Mouse (Mus musculus): Measurements from ENCODE around the gene Irf6.
A peak's percentile ranks its signal among the peaks of the same experiment; 100 is the strongest.

The Irf6 gene

DNA sequence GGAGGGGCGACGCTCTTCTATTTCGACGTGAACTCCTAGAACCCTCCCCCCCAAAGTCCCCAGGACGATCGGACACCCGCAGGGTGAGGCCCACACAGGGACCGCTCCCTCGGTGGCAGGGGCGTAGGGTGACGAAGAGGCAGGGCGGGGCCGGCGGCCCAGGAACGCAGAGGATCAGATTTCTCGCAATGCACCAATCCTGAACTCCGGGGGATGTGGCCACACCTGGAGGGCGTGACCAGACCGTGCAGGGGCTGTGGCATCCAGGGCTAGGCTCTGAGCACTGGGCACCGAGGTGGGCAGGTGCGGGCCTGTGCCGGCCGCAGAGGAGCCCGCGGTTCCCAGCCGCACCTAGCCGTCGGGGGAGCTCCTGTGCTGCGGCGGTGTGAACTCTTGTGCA lies at the start of gene Irf6:
Gene Irf6, plus strand, starts transcription at position 240 of the 400 bp plus-strand sequence.
- DNase-seq (ENCODE audit: low spot score in 2 of 2) = no peak

GRCm38 (mm10) chr1:193112093-193112492 lies 40.8 kb upstream of the Irf6 start:
- DNase-seq (ENCODE audit: low spot score in 2 of 2) = no peak

- DNase-seq (ENCODE audit: low spot score in 2 of 2) = peak; percentile 38 to 66
Observed at GRCm38 (mm10) chr1:193122793-193123192, 30.1 kb upstream of the Irf6 start.

DNA sequence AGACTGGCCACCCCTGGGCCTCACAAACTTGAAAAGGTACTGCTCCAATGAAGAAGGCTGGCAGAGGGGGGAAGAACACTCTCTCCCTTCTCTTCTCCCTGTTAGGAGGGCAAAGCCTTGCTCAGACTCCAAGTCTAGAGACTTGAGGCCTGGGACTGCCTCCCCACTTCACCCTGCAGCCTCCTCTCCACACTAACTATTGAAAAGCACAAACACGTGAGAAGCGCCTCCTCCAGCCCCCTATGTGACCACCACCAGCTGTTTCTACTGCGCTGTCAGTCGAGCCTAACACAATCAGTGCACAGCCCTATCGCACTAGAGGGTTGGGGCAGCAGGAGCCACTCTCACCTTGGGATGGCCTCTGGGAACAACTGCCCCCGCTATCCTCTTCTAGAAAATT lies 29.6 kb upstream of the Irf6 start:
- no peak for DNase-seq (ENCODE audit: low spot score in 2 of 2)

DNA sequence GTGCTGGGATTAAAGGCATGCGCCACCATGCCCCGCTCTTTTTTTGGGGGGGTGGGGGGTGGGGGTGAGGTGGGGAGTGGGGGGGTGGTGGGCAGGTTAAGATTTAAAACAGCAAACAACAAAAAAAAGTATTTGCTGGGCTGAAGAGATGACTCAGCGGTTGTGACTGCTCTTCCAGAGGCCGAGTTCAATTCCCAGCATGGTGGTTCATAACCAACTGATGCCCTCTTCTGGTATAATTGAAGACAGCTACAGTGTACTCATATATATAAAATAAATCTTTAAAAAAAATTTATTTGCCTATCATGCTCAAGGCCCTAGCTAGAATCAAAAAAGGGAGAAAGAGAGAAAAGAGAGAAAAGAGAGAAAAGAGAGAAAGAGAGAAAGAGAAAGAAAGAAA lies 27.1 kb upstream of the Irf6 start:
- DNase-seq (ENCODE audit: low spot score in 2 of 2) = no peak

GRCm38 (mm10) chr1:193128055-193128454 lies 24.9 kb upstream of the Irf6 start:
- no peak for DNase-seq (ENCODE audit: low spot score in 2 of 2)

DNA sequence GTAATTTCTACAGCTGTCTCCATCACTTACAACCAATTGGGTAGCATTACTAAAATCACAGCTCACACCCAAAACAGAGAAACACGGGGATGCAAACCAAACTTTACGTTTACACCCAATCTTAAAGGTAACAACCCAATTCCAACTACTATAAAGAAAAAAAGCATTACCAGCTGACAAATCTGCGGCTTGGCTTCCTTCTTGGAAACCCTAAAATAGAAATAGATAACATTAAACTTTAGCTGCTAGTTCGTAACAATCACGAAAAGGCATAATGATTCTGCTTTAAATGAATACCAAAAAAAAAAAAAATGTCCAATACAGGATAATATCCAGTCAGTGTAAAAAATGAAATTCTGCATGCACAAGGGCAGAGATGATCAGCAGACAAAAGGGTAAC lies 23.6 kb upstream of the Irf6 start:
- DNase-seq (ENCODE audit: low spot score in 2 of 2) = no peak

DNA sequence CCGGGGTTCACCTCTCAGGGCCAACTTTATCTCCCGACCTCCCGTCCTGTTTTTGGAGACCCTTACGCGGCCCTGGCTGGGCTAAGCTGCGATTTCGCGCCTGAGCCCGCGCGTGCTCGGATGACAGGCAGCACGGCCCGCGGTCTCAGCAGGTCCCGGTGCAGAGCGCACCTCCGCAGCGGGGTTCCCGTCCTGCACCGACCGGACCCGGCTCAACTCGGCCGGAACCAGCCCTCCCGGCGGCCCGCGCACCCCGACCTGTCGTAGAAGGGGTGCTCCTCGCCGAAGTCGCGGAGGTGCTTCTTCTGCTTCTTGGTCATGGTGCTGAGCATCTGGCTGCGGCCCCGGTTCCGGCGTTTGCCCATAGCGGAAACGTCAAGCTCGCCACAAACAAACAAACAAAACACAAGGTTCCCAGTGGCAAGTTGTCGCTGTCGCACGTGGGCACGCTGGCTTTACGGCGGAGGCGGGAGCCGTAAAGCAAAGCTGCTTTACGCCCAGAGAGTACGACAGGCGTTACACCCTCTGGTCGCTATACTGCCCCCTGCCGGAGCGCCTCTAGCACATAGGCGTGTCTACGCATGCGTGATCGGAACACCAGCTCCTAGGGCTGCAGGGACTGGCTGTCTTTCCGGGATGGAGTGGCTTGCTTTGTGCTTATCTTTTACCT lies 23.0 kb upstream of the Irf6 start, which contains the start of gene Diexf:
Gene Diexf, minus strand, starts transcription at position 487 of the 670 bp plus-strand sequence.
- peak; percentile 95 to 98 for DNase-seq (ENCODE audit: low spot score in 2 of 2)

- no peak for DNase-seq (ENCODE audit: low spot score in 2 of 2)
Observed at GRCm38 (mm10) chr1:193130456-193130825, 22.5 kb upstream of the Irf6 start.

DNA sequence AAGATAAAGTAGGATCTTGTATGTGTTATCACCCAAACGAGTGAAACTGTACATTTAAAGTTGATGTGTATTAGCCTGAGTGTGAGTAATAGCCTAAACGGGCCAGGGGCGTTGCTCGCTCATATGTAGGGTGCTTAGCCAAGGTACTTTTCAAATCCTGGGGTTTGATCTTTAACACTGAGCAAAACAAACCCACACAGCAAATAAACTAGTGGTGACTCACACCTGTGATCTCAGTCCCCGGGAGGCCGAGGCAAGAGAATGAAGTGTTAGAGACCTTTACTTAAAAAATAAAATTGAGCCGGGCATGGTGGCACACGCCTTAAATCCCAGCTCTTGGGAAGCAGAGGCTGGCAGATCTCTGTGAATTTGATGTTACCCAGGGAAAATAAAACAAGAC lies 22.1 kb upstream of the Irf6 start:
- no peak for DNase-seq (ENCODE audit: low spot score in 2 of 2)

- no peak for DNase-seq (ENCODE audit: low spot score in 2 of 2)
Observed at GRCm38 (mm10) chr1:193131311-193131948, 21.5 kb upstream of the Irf6 start.

GRCm38 (mm10) chr1:193132385-193132784 lies 20.5 kb upstream of the Irf6 start:
- no peak for DNase-seq (ENCODE audit: low spot score in 2 of 2)

GRCm38 (mm10) chr1:193133726-193134125 lies 19.2 kb upstream of the Irf6 start:
- DNase-seq (ENCODE audit: low spot score in 2 of 2) = no peak

DNA sequence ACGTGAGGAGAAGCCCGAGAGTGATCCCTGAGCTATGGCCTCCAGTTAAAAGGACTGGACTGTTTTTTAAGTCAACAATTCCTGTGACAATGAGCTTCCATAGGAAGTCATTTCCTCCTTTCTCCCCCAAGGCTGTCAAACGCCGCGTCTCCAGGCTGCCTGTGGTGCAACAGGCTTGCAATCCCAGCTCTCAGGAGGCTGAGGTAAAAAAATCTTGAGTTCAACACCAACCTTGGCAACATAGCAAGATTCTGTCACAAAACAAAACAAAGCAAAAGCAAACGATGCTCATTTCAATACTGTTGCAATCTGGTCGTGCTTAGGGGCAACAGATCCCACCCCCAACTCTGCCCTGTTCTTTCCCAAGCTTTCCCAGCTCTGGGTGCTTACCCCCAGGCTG lies 14.8 kb upstream of the Irf6 start:
- no peak for DNase-seq (ENCODE audit: low spot score in 2 of 2)

- no peak for DNase-seq (ENCODE audit: low spot score in 2 of 2)
Observed at GRCm38 (mm10) chr1:193138669-193139068, 14.2 kb upstream of the Irf6 start.

DNA sequence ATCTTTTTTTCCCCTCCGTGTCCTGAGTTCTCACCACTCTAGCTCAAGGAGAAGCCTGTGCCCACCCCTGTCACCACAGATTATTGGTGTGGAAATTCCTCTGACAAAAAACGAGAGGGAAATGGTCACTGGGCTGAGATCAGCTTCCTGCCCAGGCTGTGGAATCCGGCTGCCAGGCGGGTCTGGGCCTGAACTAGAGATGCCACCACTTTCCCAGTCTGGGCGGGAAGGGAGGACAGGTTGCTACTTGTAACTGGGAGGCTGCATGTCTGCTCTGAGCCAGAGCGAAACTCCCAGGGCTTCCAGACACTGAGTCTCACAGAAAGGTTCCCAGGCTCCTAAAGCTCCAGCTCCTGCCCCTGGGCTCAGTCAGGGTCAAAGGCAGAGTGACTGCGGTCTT lies 11.8 kb upstream of the Irf6 start:
- DNase-seq (ENCODE audit: low spot score in 2 of 2) = no peak

DNA sequence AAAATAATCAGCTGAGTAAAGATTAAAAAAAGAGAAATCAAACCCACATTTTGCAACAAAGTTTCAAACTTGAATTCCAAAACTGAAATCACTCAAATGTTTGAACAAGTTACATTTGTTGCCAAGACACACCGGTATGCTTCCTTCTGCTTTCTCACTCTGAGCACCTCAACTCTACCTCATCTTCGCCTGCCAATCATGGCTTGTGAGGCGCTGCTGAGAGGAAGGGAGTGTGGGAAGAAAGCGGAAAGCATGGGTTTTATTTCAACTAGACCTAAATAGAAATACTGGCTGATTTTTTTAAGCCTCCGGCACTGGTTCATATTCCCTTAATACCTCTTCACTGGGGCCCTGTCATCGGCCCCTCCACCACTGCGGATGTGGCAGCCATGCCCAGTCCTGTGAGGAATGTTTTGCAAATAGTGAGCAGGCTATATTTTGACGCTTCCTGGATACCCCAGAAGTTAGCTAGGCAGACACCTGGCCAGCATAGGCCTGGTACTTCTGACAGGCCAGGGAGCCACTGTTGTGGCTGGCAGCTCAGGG lies 10.3 kb upstream of the Irf6 start:
- DNase-seq (ENCODE audit: low spot score in 2 of 2) = no peak

GRCm38 (mm10) chr1:193144516-193144915 lies 8.4 kb upstream of the Irf6 start:
- no peak for DNase-seq (ENCODE audit: low spot score in 2 of 2)

DNA sequence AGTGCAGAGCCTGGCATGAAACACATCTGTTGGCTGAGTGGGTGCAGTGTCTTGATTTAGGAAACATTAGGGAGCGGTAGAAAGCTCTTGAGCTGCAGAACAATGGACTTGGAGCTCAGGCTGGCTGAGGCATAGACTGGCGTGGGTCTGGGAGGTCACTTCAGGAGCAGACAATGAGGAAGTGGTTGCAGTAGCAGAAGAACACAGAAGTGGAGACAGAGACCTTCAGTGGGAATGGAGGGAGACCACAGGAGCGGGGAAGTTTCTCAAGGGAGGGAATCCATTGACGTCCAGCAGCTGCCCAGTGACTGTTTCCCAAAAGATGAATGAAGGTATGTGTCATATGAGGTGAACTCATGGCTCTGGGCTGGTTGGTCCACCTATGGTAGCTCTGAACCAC lies 7.8 kb upstream of the Irf6 start:
- no peak for DNase-seq (ENCODE audit: low spot score in 2 of 2)

GRCm38 (mm10) chr1:193146416-193146815 lies 6.5 kb upstream of the Irf6 start:
- no peak for DNase-seq (ENCODE audit: low spot score in 2 of 2)

DNA sequence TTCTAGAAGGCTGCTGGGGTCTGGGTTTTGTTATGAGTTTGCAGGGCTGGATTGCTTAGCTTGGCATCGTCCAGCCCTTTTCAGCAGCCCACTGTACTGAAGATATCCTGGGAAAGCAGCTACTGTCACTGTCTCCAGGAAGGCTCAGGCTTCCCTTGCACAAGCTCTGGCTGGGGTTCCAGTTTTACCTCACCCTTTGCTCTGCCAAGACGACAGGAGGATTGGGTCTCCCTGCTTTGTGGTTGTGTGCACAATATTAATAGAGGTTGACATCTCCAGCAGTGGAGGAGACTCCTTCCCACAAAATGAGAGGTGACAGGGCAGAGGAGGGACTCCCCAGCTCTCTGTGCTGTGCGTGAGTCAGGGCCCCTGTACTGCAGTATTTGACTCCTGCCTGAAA lies 3.7 kb upstream of the Irf6 start:
- DNase-seq (ENCODE audit: low spot score in 2 of 2) = no peak

GRCm38 (mm10) chr1:193151134-193151533 lies 1.8 kb upstream of the Irf6 start:
- peak in 1 of 2 experiments; percentile 13 for DNase-seq (ENCODE audit: low spot score in 2 of 2)

- no peak for DNase-seq (ENCODE audit: low spot score in 2 of 2)
Observed at GRCm38 (mm10) chr1:193153561-193153960, 650 bp downstream of the Irf6 start.
